Mouse (Mus musculus): ENCODE results near the gene Ugt1a6a. TPM values are rescaled to one million over a fixed set of nuclear protein-coding genes. Genes with fewer than 3 reads are reported as not detected.
"Not testable (repeated sequence)": the region's sequence is repeated elsewhere in the genome, so short reads cannot be mapped to it uniquely, and the experiment has no call there.

The Ugt1a6a gene
- polyA plus RNA-seq, 1 experiment from 2014 or later = 0.16 TPM

GRCm38 (mm10) chr1:88140492-88140891 is 5.9 kb downstream of the Ugt1a6a start:
- DNase-seq (ENCODE audit: low spot score); H3K36me3 ChIP-seq; H3K27me3 ChIP-seq (ENCODE audit: low read depth, poor library complexity, severe bottlenecking); H3K9me3 ChIP-seq (replicated peaks); H3K4me1 ChIP-seq; H3K4me3 ChIP-seq; H3K27ac ChIP-seq: not testable (repeated sequence)
- WGBS = 85% methylated on average over 1 of the region's 1 CpGs

- H3K4me3 ChIP-seq; H3K36me3 ChIP-seq; H3K4me1 ChIP-seq; H3K27me3 ChIP-seq (ENCODE audit: low read depth, poor library complexity, severe bottlenecking); H3K27ac ChIP-seq; H3K9me3 ChIP-seq (replicated peaks): not testable (repeated sequence)
- DNase-seq (ENCODE audit: low spot score) = peak; percentile 45
- 4% methylated on average over 5 of the region's 5 CpGs for WGBS
Measured at GRCm38 (mm10) chr1:88143966-88144675, 9.5 kb downstream of the Ugt1a6a start.

DNA sequence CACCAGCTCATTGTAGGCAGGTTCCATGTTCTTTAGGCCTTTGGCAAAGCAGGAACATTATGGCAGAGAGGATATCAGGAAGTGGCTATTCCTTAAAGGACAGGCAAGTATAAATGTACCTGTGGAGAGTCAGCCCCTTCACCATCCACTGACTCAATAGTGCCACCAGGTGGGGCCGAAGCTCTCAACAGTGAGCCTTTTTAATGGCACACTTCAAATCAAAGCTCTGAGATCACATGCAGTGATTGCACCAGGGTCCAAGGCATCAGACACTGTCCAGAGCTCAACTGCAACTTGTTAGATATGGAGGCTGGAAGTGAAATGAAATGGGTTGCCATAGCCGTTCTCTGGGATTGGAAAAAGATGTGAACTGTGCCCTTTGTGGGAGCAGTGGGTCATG is 10.7 kb downstream of the Ugt1a6a start:
- H3K4me1 ChIP-seq; DNase-seq (ENCODE audit: low spot score); H3K27ac ChIP-seq; H3K36me3 ChIP-seq; H3K9me3 ChIP-seq (replicated peaks); H3K27me3 ChIP-seq (ENCODE audit: low read depth, poor library complexity, severe bottlenecking); H3K4me3 ChIP-seq: not testable (repeated sequence)
- whole genome bisulfite sequencing = 54% methylated on average over 2 of the region's 2 CpGs

DNA sequence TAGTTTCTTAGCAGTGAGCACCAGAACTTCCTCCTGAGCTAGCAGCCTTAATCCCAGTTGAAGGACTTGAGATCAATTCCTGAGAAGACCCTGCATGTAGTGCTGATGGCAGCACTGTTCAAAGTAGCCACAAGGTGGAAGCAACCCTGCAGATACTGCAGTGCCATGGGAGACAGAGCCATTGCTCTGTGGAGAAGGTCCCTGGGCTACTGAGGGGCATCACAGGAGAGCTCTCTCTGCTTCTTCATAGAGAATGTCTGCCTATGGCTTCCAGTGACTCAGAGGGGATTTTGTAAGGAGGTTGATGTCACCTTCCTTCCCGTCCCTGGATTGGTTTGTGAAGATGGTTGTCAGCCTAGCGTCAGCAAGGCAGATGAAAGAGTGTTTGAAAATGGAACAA is 15.5 kb downstream of the Ugt1a6a start:
- not testable (repeated sequence) for H3K27ac ChIP-seq; H3K36me3 ChIP-seq; DNase-seq (ENCODE audit: low spot score); H3K27me3 ChIP-seq (ENCODE audit: low read depth, poor library complexity, severe bottlenecking); H3K4me1 ChIP-seq; H3K4me3 ChIP-seq; H3K9me3 ChIP-seq (replicated peaks)
- 81% methylated on average over 2 of the region's 2 CpGs for WGBS

DNA sequence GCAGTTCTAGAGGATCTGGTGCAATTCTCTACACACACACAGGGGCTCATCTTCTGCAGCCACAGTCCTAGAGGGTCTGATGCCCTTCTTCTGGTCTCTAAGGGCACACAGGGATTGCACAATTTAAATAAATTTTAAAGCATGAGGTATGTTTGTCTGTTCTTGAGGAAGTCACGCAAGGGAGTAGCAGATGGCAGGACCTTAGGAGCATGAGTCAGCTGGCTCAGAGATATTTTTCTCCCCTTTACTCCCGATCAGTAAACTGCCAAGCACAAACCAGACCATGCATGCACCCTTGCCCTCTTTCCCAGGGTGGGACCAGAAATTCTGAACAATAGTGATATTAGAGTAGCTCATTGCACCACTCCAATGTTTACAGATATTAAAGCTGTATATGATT is 23.8 kb downstream of the Ugt1a6a start:
- Histone ChIP-seq H3K4me1 (no peaks in the 10 kb centered on the region), H3K27me3 (ENCODE audit: low read depth, poor library complexity, severe bottlenecking) (no peaks in the 10 kb centered on the region), H3K4me3 (no peak overlapping the region), H3K27ac (no peak overlapping the region), H3K36me3 (no peaks in the 10 kb centered on the region), H3K9me3 (replicated peaks) (no peaks in the 10 kb centered on the region)
- no peak for DNase-seq (ENCODE audit: low spot score)
- 88% methylated on average over 2 of the region's 2 CpGs for WGBS

- Histone ChIP-seq H3K4me1 (no peaks in the 10 kb centered on the region), H3K27ac (no peak within 1 kb of the TSS), H3K36me3 (no peaks in the 10 kb centered on the region), H3K27me3 (ENCODE audit: low read depth, poor library complexity, severe bottlenecking) (no peaks in the 10 kb centered on the region), H3K4me3 (no peak within 1 kb of the TSS), H3K9me3 (replicated peaks) (no peaks in the 10 kb centered on the region)
- WGBS = 82% methylated on average over 5 of the region's 5 CpGs
- DNase-seq (ENCODE audit: low spot score) = no peak
Measured at GRCm38 (mm10) chr1:88165711-88166110, 31.1 kb downstream of the Ugt1a6a start, which contains the start of gene Ugt1a5. TSS of gene Ugt1a5 (plus strand) at chr1:88166012.

DNA sequence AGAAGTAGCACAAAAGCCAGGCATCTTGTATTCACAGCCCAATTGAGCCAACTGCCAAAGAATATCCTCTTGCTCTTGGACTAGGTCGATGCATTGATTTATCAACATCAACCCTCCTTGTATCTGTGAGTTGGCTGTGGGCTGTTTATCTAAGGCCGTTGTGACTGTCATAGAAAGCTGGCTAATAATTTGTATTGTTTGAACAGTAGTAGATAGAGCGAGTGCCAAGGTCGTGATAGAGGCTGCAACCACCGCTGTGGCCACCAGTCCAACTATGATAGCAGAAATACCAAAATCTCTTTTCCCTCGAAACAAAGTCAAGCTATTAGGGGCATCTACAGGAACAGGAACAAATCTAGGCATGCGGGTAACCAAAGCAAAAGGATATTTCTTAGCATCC is 37.6 kb downstream of the Ugt1a6a start:
- not testable (repeated sequence) for H3K4me1 ChIP-seq; H3K27ac ChIP-seq; H3K4me3 ChIP-seq; H3K9me3 ChIP-seq (replicated peaks); H3K36me3 ChIP-seq; DNase-seq (ENCODE audit: low spot score); H3K27me3 ChIP-seq (ENCODE audit: low read depth, poor library complexity, severe bottlenecking)
- 75% methylated on average over 7 of the region's 7 CpGs for WGBS

DNA sequence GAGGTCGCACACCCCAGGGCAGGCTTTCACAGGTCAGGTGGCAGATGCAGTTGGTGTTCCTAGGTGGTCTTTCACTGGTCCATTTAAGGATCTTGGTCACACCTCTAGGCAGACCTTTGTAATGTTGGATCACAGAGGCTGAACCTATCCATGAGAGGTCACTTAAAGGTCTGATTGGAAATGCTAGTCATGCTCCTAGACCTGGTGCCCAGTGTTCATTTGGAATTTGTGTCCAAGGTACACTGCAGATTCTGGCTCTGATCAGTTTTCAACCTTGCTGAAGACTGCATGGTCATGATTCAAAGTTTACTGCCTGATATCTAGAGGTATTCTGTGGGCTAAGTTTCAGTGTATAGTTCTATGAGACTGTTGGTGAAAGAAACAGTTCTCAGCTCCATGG is 45.0 kb downstream of the Ugt1a6a start:
- Histone ChIP-seq H3K4me1 (no peaks in the 10 kb centered on the region), H3K36me3 (no peaks in the 10 kb centered on the region), H3K27me3 (ENCODE audit: low read depth, poor library complexity, severe bottlenecking) (no peaks in the 10 kb centered on the region), H3K27ac (no peak overlapping the region), H3K9me3 (replicated peaks) (peaks cover 9% of the 10 kb centered on the region), H3K4me3 (no peak overlapping the region)
- DNase-seq (ENCODE audit: low spot score) = no peak
- WGBS = 89% methylated on average over 1 of the region's 1 CpGs

- Histone ChIP-seq H3K4me1 (no peaks in the 10 kb centered on the region), H3K27ac (no peak overlapping the region), H3K4me3 (no peak overlapping the region), H3K36me3 (no peaks in the 10 kb centered on the region), H3K27me3 (ENCODE audit: low read depth, poor library complexity, severe bottlenecking) (no peaks in the 10 kb centered on the region), H3K9me3 (replicated peaks) (no peaks in the 10 kb centered on the region)
- 89% methylated on average over 5 of the region's 5 CpGs for WGBS
- no peak for DNase-seq (ENCODE audit: low spot score)
Measured at GRCm38 (mm10) chr1:88186325-88186935, 51.8 kb downstream of the Ugt1a6a start.

GRCm38 (mm10) chr1:88192136-88192535 is 57.5 kb downstream of the Ugt1a6a start:
- 68% methylated on average over 3 of the region's 3 CpGs for WGBS
- H3K27ac ChIP-seq = no peak overlapping the region
- H3K4me3 ChIP-seq = no peak overlapping the region
- no peaks in the 10 kb centered on the region for H3K27me3 ChIP-seq (ENCODE audit: low read depth, poor library complexity, severe bottlenecking)
- DNase-seq (ENCODE audit: low spot score) = no peak
- H3K9me3 ChIP-seq (replicated peaks) = no peaks in the 10 kb centered on the region
- H3K4me1 ChIP-seq = no peaks in the 10 kb centered on the region
- H3K36me3 ChIP-seq = no peaks in the 10 kb centered on the region

GRCm38 (mm10) chr1:88195687-88196086 is 61.1 kb downstream of the Ugt1a6a start:
- H3K4me1 ChIP-seq = no peaks in the 10 kb centered on the region
- 90% methylated on average over 1 of the region's 1 CpGs for WGBS
- H3K9me3 ChIP-seq (replicated peaks) = no peaks in the 10 kb centered on the region
- H3K4me3 ChIP-seq = no peak overlapping the region
- no peaks in the 10 kb centered on the region for H3K36me3 ChIP-seq
- H3K27me3 ChIP-seq (ENCODE audit: low read depth, poor library complexity, severe bottlenecking) = no peaks in the 10 kb centered on the region
- DNase-seq (ENCODE audit: low spot score) = no peak
- no peak overlapping the region for H3K27ac ChIP-seq

DNA sequence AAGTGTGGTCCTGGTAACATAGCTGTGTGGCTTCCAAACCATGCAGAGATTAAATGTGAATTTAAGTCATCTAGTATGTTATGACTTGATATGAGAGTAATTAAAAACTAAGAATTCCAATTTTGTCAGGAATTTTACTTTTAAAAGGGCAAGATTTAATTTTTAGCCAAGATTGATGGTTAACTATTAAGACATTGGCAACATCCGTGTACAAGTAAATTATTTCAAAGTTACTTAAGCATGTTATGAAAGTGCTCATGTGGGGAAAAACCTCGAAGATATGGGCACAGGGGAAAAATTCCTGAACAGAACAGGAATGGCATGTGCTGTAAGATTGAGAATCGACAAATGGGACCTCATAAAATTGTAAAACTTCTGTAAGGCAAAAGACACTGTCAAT is 62.8 kb downstream of the Ugt1a6a start:
- Histone ChIP-seq H3K27me3 (ENCODE audit: low read depth, poor library complexity, severe bottlenecking) (no peaks in the 10 kb centered on the region), H3K4me3 (no peak overlapping the region), H3K27ac (no peak overlapping the region), H3K4me1 (no peaks in the 10 kb centered on the region), H3K36me3 (no peaks in the 10 kb centered on the region), H3K9me3 (replicated peaks) (no peaks in the 10 kb centered on the region)
- WGBS = 81% methylated on average over 3 of the region's 3 CpGs
- DNase-seq (ENCODE audit: low spot score) = no peak

GRCm38 (mm10) chr1:88199996-88200395 is 65.4 kb downstream of the Ugt1a6a start:
- DNase-seq (ENCODE audit: low spot score) = no peak
- Histone ChIP-seq H3K4me3 (no peak overlapping the region), H3K4me1 (peaks cover under 1% of the 10 kb centered on the region; the same call in 1 of the 2 replicates), H3K36me3 (no peaks in the 10 kb centered on the region), H3K27ac (no peak overlapping the region), H3K9me3 (replicated peaks) (no peaks in the 10 kb centered on the region; the same call in 1 of the 2 replicates), H3K27me3 (ENCODE audit: low read depth, poor library complexity, severe bottlenecking) (no peaks in the 10 kb centered on the region)
- 76% methylated on average over 2 of the region's 2 CpGs for WGBS

All from limb, embryonic 10.5 days (tissue).